Mouse (Mus musculus): Measurements from ENCODE around the gene Sec14l5. TPM values are rescaled to one million over a fixed set of nuclear protein-coding genes. Genes with fewer than 3 reads are reported as not detected.

Gene Sec14l5
- polyA plus RNA-seq, 2 experiments, result 0.01 TPM; not detected in 1

DNA sequence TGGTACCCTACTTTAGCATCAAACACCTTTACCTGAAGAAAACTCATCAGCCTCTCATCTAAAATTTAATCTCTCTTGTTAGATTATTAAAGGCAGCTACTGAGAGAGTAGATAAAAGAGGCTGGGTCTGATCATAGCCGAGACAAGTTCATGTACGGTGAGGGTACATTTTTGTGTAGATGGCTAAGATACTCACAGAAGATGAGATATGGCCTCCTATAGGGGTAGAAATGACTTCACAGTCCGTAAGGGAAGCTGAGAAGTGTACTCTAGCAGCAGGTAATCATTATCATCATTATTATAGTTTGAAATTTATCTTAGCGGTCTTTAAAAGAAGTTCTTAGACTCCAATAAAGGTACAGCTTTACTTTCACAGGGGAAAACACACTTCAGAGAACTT is 86.1 kb downstream of the Sec14l5 start:
- Histone ChIP-seq H3K36me3 (replicated peaks; ENCODE audit: control insufficient read depth, insufficient read depth, low read depth) (no peaks in the 10 kb centered on the region), H3K4me1 (replicated peaks; ENCODE audit: control insufficient read depth in 2 of 2, insufficient read depth in 2 of 2, low read length in 1 of 2) (peaks cover 6 to 12% of the 10 kb centered on the region in 2 experiments), H3K27me3 (ENCODE audit: control insufficient read depth, insufficient read depth, low read length) (no peaks in the 10 kb centered on the region), H3K4me3 (ENCODE audit: insufficient read depth in 1 of 2, low read depth in 2 of 2, low read length in 2 of 2) (peak overlapping the region in 1 of 2 experiments; percentile 92; a peak in 2 of 4 replicates), H3K9me3 (ENCODE audit: control insufficient read depth, low read length) (no peaks in the 10 kb centered on the region; the same call in 1 of the 2 replicates), H3K27ac (no peak overlapping the region), H3K4me2 (ENCODE audit: low read depth) (peak overlapping the region; percentile 84), H3K9ac (replicated peaks) (no peak overlapping the region)
- no peak for TF ChIP-seq CTCF (IDR thresholded peaks at IDR 0.05; ENCODE audit: low read depth)
- DNase-seq (ENCODE audit: low read depth in 3 of 3, low spot score in 3 of 3), result no peak
- no peak for ATAC-seq (ENCODE audit: insufficient read depth)
- 66% methylated on average over 4 of the region's 4 CpGs for WGBS (ENCODE audit: insufficient replicate concordance)

DNA sequence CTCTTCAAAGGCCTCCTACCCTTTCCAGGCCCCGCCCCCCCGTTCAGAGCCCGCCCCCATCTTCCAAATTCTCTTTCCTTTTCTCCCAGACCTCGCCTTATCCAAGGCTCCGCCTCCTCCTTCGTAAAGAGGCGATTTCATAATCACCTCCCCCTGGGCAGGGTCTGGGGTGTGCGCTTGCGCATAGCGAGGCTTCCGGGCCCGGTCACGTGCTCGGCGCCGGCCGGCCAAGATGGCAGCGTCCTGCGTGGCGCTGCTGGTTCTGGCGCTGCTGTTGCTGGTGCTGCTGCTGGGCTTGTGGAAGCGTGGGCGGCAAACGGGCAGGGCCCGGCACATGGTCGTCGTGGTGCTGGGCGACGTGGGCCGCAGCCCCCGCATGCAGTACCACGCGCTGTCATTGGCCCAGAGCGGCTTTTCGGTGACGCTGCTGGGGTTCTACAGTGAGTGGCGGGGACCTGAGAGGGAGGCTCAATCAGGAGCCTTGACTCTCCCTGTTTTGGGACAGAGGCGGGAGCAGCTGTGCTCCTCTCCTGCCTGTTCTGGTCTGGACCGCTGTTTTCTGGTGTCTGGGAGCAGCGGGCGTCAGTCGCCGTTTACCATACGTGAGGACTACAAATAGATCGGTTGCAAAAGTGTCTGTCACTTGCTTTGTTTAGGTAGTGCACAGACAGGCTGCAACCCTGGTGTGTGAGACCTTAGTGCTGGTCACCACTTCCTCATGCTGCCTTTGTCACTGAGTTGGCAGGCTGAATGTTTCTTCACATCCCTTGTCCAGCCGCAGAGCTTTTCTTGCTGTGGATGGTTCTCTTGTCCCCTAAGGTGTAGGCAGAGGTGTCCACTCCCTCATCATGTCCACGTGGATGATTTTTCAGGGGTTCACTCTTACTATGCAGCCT is 86.8 kb downstream of the Sec14l5 start, which contains the start of gene Alg1:
TSS of gene Alg1 (plus strand) at position 204 of the 896 bp plus-strand sequence.
- Histone ChIP-seq H3K27me3 (ENCODE audit: control insufficient read depth, insufficient read depth, low read length) (no peaks in the 10 kb centered on the region), H3K4me3 (ENCODE audit: insufficient read depth in 1 of 2, low read depth in 2 of 2, low read length in 2 of 2) (peak within 1 kb of the TSS; percentile 63 to 92), H3K9me3 (ENCODE audit: control insufficient read depth, low read length) (no peaks in the 10 kb centered on the region; the same call in 1 of the 2 replicates), H3K27ac (no peak within 1 kb of the TSS), H3K4me2 (ENCODE audit: low read depth) (peak within 1 kb of the TSS; percentile 84), H3K9ac (replicated peaks) (peak within 1 kb of the TSS; percentile 86), H3K36me3 (replicated peaks; ENCODE audit: control insufficient read depth, insufficient read depth, low read depth) (no peaks in the 10 kb centered on the region), H3K4me1 (replicated peaks; ENCODE audit: control insufficient read depth in 2 of 2, insufficient read depth in 2 of 2, low read length in 1 of 2) (peaks cover 6 to 12% of the 10 kb centered on the region in 2 experiments)
- 1% methylated on average over 47 of the region's 47 CpGs for WGBS (ENCODE audit: insufficient replicate concordance)
- peak; percentile 93 for ATAC-seq (ENCODE audit: insufficient read depth)
- TF ChIP-seq CTCF (IDR thresholded peaks at IDR 0.05; ENCODE audit: low read depth) (no peak), EP300 (IDR thresholded peaks at IDR 0.05; ENCODE audit: low read depth) (no peak)
- DNase-seq (ENCODE audit: low read depth in 3 of 3, low spot score in 3 of 3), result peak; percentile 89 to 91 (median 91)

Small RNA genes within 50 kb of the gene (microRNA-seq; reads per million reads assigned to microRNA genes)
- not detected for gene Gm23689
- gene Gm26095, result not detected
- gene Mir6364, result not detected

Other genes with a start within 250 kb of the Sec14l5 start
- 28.8 and 33.0 TPM in 2 replicates for gene Nudt16l1, start 208.3 kb upstream of the Sec14l5 start, polyA plus RNA-seq (2012; rRNA removed)
- 51.8 and 52.1 TPM in 2 replicates for gene Nudt16l1, start 208.3 kb upstream of the Sec14l5 start, polyA plus RNA-seq (2014; fragmentation: Nextera tagmentation; extraction: Ambion mirVana)
- 12.8 and 16.2 TPM in 2 replicates for gene Anks3, start 182.9 kb upstream of the Sec14l5 start, polyA plus RNA-seq (2012; rRNA removed)
- gene Anks3, start 182.9 kb upstream of the Sec14l5 start, polyA plus RNA-seq (2014; fragmentation: Nextera tagmentation; extraction: Ambion mirVana), result 9.9 and 10.2 TPM in 2 replicates
- gene Sept12, start 149.3 kb upstream of the Sec14l5 start, polyA plus RNA-seq (2012; rRNA removed), result 0.02 TPM in 1 of 2 replicates, not detected in the other
- gene Sept12, start 149.3 kb upstream of the Sec14l5 start, polyA plus RNA-seq (2014; fragmentation: Nextera tagmentation; extraction: Ambion mirVana), result not detected in 2 replicates
- 9.1 and 9.7 TPM in 2 replicates for gene Smim22, start 139.8 kb upstream of the Sec14l5 start, polyA plus RNA-seq (2012; rRNA removed)
- gene Smim22, start 139.8 kb upstream of the Sec14l5 start, polyA plus RNA-seq (2014; fragmentation: Nextera tagmentation; extraction: Ambion mirVana), result 4.5 and 7.8 TPM in 2 replicates
- gene Rogdi, start 133.6 kb upstream of the Sec14l5 start, polyA plus RNA-seq (2012; rRNA removed), result 35.8 and 45.7 TPM in 2 replicates
- 39.3 and 42.0 TPM in 2 replicates for gene Rogdi, start 133.6 kb upstream of the Sec14l5 start, polyA plus RNA-seq (2014; fragmentation: Nextera tagmentation; extraction: Ambion mirVana)
- gene Glyr1, start 97.2 kb upstream of the Sec14l5 start, polyA plus RNA-seq (2012; rRNA removed), result 23.9 and 26.4 TPM in 2 replicates
- 21.7 and 26.3 TPM in 2 replicates for gene Glyr1, start 97.2 kb upstream of the Sec14l5 start, polyA plus RNA-seq (2014; fragmentation: Nextera tagmentation; extraction: Ambion mirVana)
- gene Ubn1, start 97.1 kb upstream of the Sec14l5 start, polyA plus RNA-seq (2012; rRNA removed), result 10.6 and 11.5 TPM in 2 replicates
- 8.9 and 10.3 TPM in 2 replicates for gene Ubn1, start 97.1 kb upstream of the Sec14l5 start, polyA plus RNA-seq (2014; fragmentation: Nextera tagmentation; extraction: Ambion mirVana)
- 0.15 and 0.27 TPM in 2 replicates for gene Ppl, start 14.7 kb upstream of the Sec14l5 start, polyA plus RNA-seq (2012; rRNA removed)
- 0.20 and 0.30 TPM in 2 replicates for gene Ppl, start 14.7 kb upstream of the Sec14l5 start, polyA plus RNA-seq (2014; fragmentation: Nextera tagmentation; extraction: Ambion mirVana)
- gene Nagpa, start 56.9 kb downstream of the Sec14l5 start, polyA plus RNA-seq (2012; rRNA removed), result 9.7 and 11.3 TPM in 2 replicates
- gene Nagpa, start 56.9 kb downstream of the Sec14l5 start, polyA plus RNA-seq (2014; fragmentation: Nextera tagmentation; extraction: Ambion mirVana), result 9.2 and 11.5 TPM in 2 replicates
- gene AU021092, start 75.2 kb downstream of the Sec14l5 start, polyA plus RNA-seq (2012; rRNA removed), result 0.57 and 0.71 TPM in 2 replicates
- gene AU021092, start 75.2 kb downstream of the Sec14l5 start, polyA plus RNA-seq (2014; fragmentation: Nextera tagmentation; extraction: Ambion mirVana), result 0.85 and 0.90 TPM in 2 replicates
- gene Alg1, start 86.5 kb downstream of the Sec14l5 start, polyA plus RNA-seq (2012; rRNA removed), result 11.5 and 12.1 TPM in 2 replicates
- gene Alg1, start 86.5 kb downstream of the Sec14l5 start, polyA plus RNA-seq (2014; fragmentation: Nextera tagmentation; extraction: Ambion mirVana), result 11.4 and 12.5 TPM in 2 replicates
- gene Eef2kmt, start 108.9 kb downstream of the Sec14l5 start, polyA plus RNA-seq (2012; rRNA removed), result 10.7 and 16.3 TPM in 2 replicates
- 9.9 and 12.3 TPM in 2 replicates for gene Eef2kmt, start 108.9 kb downstream of the Sec14l5 start, polyA plus RNA-seq (2014; fragmentation: Nextera tagmentation; extraction: Ambion mirVana)

Measured in liver, embryonic 14.5 days (tissue).